Mouse (Mus musculus) CH12.LX (cell line): ENCODE results near the gene Taf8.

ENCODE experiments used
- BHLHE40 ChIP-seq: IDR thresholded peaks from 2 replicates; pipeline ENCODE4 v1.6.1; 2011; ENCODE audit warnings: mild to moderate bottlenecking, low read depth, low read length, improper control_type of control experiment
- CHD2 ChIP-seq: IDR thresholded peaks from 2 replicates; pipeline ENCODE4 v1.6.1; 2011; ENCODE audit warnings: low read length, improper control_type of control experiment
- CTCF ChIP-seq, 2 experiments: IDR thresholded peaks in 1 of 2; conservative IDR thresholded peaks in 1 of 2; 2 replicates each; pipeline ENCODE4 v1.5.1; 2011 to 2012; ENCODE audit warnings: low read depth in 2 of 2, low read length in 2 of 2, improper control_type of control experiment in 1 of 2, inconsistent platforms in 1 of 2, mild to moderate bottlenecking in 1 of 2, moderate library complexity in 1 of 2
- E2F4 ChIP-seq: IDR thresholded peaks from 2 replicates; pipeline ENCODE4 v1.6.1; 2011; ENCODE audit warnings: low read depth, low read length, improper control_type of control experiment; ENCODE audit not compliant: insufficient replicate concordance
- EP300 ChIP-seq: IDR thresholded peaks from 2 replicates; pipeline ENCODE4 v1.6.1; 2011; ENCODE audit warnings: low read length, improper control_type of control experiment
- GABPA ChIP-seq: IDR thresholded peaks from 2 replicates; pipeline ENCODE4 v1.6.1; 2012; ENCODE audit warnings: low read depth, low read length, improper control_type of control experiment, inconsistent platforms; ENCODE audit not compliant: insufficient replicate concordance
- JUND ChIP-seq: conservative IDR thresholded peaks from 2 replicates; pipeline ENCODE4 v1.6.1; 2011; ENCODE audit warnings: low read depth, low read length, improper control_type of control experiment
- NELFE ChIP-seq: IDR thresholded peaks from 2 replicates; pipeline ENCODE4 v1.6.1; 2011; ENCODE audit warnings: low read depth, low read length, improper control_type of control experiment
- NRF1 ChIP-seq: IDR thresholded peaks from 2 replicates; pipeline ENCODE4 v1.6.1; 2014; ENCODE audit warnings: low read depth, mild to moderate bottlenecking, inconsistent platforms, low read length, improper control_type of control experiment, moderate library complexity
- POLR2A ChIP-seq: IDR thresholded peaks from 2 replicates; pipeline ENCODE4 v1.6.1; 2011; ENCODE audit warnings: low read depth, mild to moderate bottlenecking, improper control_type of control experiment, low read length
- RCOR1 ChIP-seq: conservative IDR thresholded peaks from 2 replicates; pipeline ENCODE4 v1.6.1; 2012; ENCODE audit warnings: low read depth, mild to moderate bottlenecking, inconsistent platforms, low read length, improper control_type of control experiment
- SIN3A ChIP-seq: IDR thresholded peaks from 2 replicates; pipeline ENCODE4 v1.6.1; 2012; ENCODE audit warnings: low read length, improper control_type of control experiment, inconsistent platforms
- ZC3H11A ChIP-seq: IDR thresholded peaks from 2 replicates; pipeline ENCODE4 v1.6.1; 2012; ENCODE audit warnings: low read depth, mild to moderate bottlenecking, inconsistent platforms, low read length, improper control_type of control experiment
- ZMIZ1 ChIP-seq: IDR thresholded peaks from 2 replicates; pipeline ENCODE4 v1.6.1; 2012; ENCODE audit warnings: low read depth, mild to moderate bottlenecking, inconsistent platforms, low read length, improper control_type of control experiment

- TF ChIP-seq SIN3A (no peak), CTCF (conservative IDR thresholded peaks at IDR 0.05 in 1 of 2, IDR thresholded peaks at IDR 0.05 in 1 of 2; ENCODE audit: low read depth in 2 of 2, low read length in 2 of 2) (no peak), EP300 (no peak), BHLHE40 (no peak), JUND (no peak), ZMIZ1 (no peak), NRF1 (no peak), RCOR1 (no peak), E2F4 (no peak), POLR2A (no peak), GABPA (no peak), ZC3H11A (no peak), NELFE (no peak), CHD2 (no peak)
Measured at GRCm38 (mm10) chr17:47479887-47480286, 22.2 kb downstream of the Taf8 start.
